In genomic region chr2:9881051-9881591, GRCm38 (mm10) we compare ENCODE assay signal across 9 mouse cellular contexts. TPM values are rescaled to one million over a fixed set of nuclear protein-coding genes. Genes with fewer than 3 reads are reported as not detected.
DNase-seq lines count a peak whose midpoint lies in the region; ATAC-seq and TF ChIP-seq lines count a peak whose summit lies in the region.
"Had no signal": no experiment of that assay in that cellular context is flagged by ENCODE, and none has a peak within 500 bp of the region (broad histone marks: within the 10 kb centered on the region; RNA-seq: fewer than 3 reads in every experiment).

4930412O13Rik (plus strand) TSS chr2:9881252.

- TF ChIP-seq POLR2A in myocyte (IDR thresholded peaks at IDR 0.05; ENCODE audit: insufficient read length, low read depth): no peak

- WGBS in heart, embryonic 16.5 days: 3% methylated on average over 34 of the region's 35 CpGs
- WGBS in intestine, embryonic 15.5 days: 2% methylated on average over 34 of the region's 35 CpGs

- H3K4me3 ChIP-seq in heart, embryonic 16.5 days (ENCODE audit: low read length): peak within 1 kb of the TSS; percentile 66
- peak within 1 kb of the TSS; percentile 30 for H3K4me3 ChIP-seq in intestine, embryonic 15.5 days (replicated peaks)
- peak within 1 kb of the TSS; percentile 74 for H3K4me3 ChIP-seq in myocyte

- no peak for DNase-seq in heart, adult 9 months (ENCODE audit: low spot score in 2 of 2)
- DNase-seq in embryo, embryonic 10.5 days (ENCODE audit: low spot score): peak; percentile 80
- DNase-seq in frontal cortex, postnatal 36 days (ENCODE audit: low spot score in 2 of 2): no peak
- DNase-seq in B cell, adult 2 months: no peak

- H3K9me3 ChIP-seq in heart, embryonic 16.5 days (replicated peaks; ENCODE audit: control insufficient read depth, low read length): no peaks in the 10 kb centered on the region
- H3K9me3 ChIP-seq in intestine, embryonic 15.5 days: no peaks in the 10 kb centered on the region

- peaks cover 8% of the 10 kb centered on the region for H3K79me2 ChIP-seq in myocyte (ENCODE audit: control insufficient read depth, insufficient read depth)

- H3K36me3 ChIP-seq in heart, embryonic 16.5 days (ENCODE audit: control insufficient read depth, insufficient read depth): no peaks in the 10 kb centered on the region
- no peaks in the 10 kb centered on the region for H3K36me3 ChIP-seq in intestine, embryonic 15.5 days
- no peaks in the 10 kb centered on the region for H3K36me3 ChIP-seq in myocyte (ENCODE audit: control insufficient read depth, insufficient read depth)

- peaks cover 21% of the 10 kb centered on the region for H3K4me1 ChIP-seq in heart, embryonic 16.5 days (ENCODE audit: control insufficient read depth, insufficient read depth, low read length)
- H3K4me1 ChIP-seq in intestine, embryonic 15.5 days (replicated peaks): peaks cover 41% of the 10 kb centered on the region

- no peak within 1 kb of the TSS for H3K27ac ChIP-seq in heart, embryonic 16.5 days (ENCODE audit: low read length)
- no peak within 1 kb of the TSS for H3K27ac ChIP-seq in intestine, embryonic 15.5 days

- H3K9ac ChIP-seq in heart, embryonic 16.5 days (ENCODE audit: low read length): peak within 1 kb of the TSS; percentile 53
- H3K9ac ChIP-seq in intestine, embryonic 15.5 days: no peak within 1 kb of the TSS

- no peak for ATAC-seq in heart, embryonic 16.5 days (replicated peaks; ENCODE audit: extremely low read depth, insufficient read depth, low FRiP score)
- no peak for ATAC-seq in intestine, embryonic 15.5 days
- ATAC-seq in megakaryocyte-erythroid progenitor cell, adult 5-6 weeks (replicated peaks; ENCODE audit: low FRiP score, low TSS enrichment, poor library complexity, severe bottlenecking): no peak

- peaks cover 47% of the 10 kb centered on the region for H3K27me3 ChIP-seq in heart, embryonic 16.5 days (ENCODE audit: control insufficient read depth, insufficient read depth, low read length)
- peaks cover 81% of the 10 kb centered on the region for H3K27me3 ChIP-seq in intestine, embryonic 15.5 days (replicated peaks)
- no peaks in the 10 kb centered on the region for H3K27me3 ChIP-seq in myocyte (ENCODE audit: control insufficient read depth, insufficient read depth, insufficient read length)

- H3ac ChIP-seq in myocyte (ENCODE audit: control insufficient read depth, insufficient read length): no peak within 1 kb of the TSS

- peak within 1 kb of the TSS; percentile 95 for H3K4me2 ChIP-seq in heart, embryonic 16.5 days (ENCODE audit: low read depth, low read length)
- peak within 1 kb of the TSS; percentile 55 for H3K4me2 ChIP-seq in intestine, embryonic 15.5 days (replicated peaks)
- peak within 1 kb of the TSS; percentile 67 for H3K4me2 ChIP-seq in myocyte (ENCODE audit: low read depth)

TF ChIP-seq in myocyte, 11 proteins besides CTCF, POLR2A, EP300 and RAD21:
- no peak for TF ChIP-seq TCF3 (IDR thresholded peaks at IDR 0.05; ENCODE audit: insufficient read length, low read depth)
- no peak for TF ChIP-seq MYOD1 (IDR thresholded peaks at IDR 0.05; ENCODE audit: control insufficient read depth in 1 of 3, insufficient read length in 2 of 3, low read depth in 2 of 3)
- no peak for TF ChIP-seq E2F4 (IDR thresholded peaks at IDR 0.05; ENCODE audit: insufficient read depth)
- TF ChIP-seq TCF12 (IDR thresholded peaks at IDR 0.05; ENCODE audit: insufficient read depth, poor library complexity, severe bottlenecking): no peak
- TF ChIP-seq SRF (IDR thresholded peaks at IDR 0.05; ENCODE audit: control insufficient read depth, insufficient read length, low read depth): no peak
- TF ChIP-seq REST (IDR thresholded peaks at IDR 0.05; ENCODE audit: insufficient read depth, insufficient read length): no peak
- no peak for TF ChIP-seq MYOG (IDR thresholded peaks at IDR 0.05; ENCODE audit: control insufficient read depth in 1 of 3, insufficient read depth in 1 of 3, insufficient read length in 2 of 3, low read depth in 2 of 3)
- TF ChIP-seq CEBPB (IDR thresholded peaks at IDR 0.05; ENCODE audit: insufficient read depth, poor library complexity, severe bottlenecking): no peak
- TF ChIP-seq USF1 (IDR thresholded peaks at IDR 0.05; ENCODE audit: low read depth): no peak
- no peak for TF ChIP-seq MAX (IDR thresholded peaks at IDR 0.05; ENCODE audit: low read depth)
- no peak for TF ChIP-seq POLR2AphosphoS2 (IDR thresholded peaks at IDR 0.05; ENCODE audit: insufficient read length, low read depth)

RNA-seq across cellular contexts. Expression of gene 4930412O13Rik, which starts in this region (rescaled TPM):
- not detected in 2 replicates for polyA plus RNA-seq in heart, embryonic 16.5 days (2015; fragmentation: Nextera tagmentation; extraction: Ambion mirVana)
- not detected in 2 replicates for polyA plus RNA-seq in intestine, embryonic 15.5 days (2015; fragmentation: Nextera tagmentation; extraction: Ambion mirVana)
- not detected for polyA plus RNA-seq in myocyte (2012; fragmentation: generic; extraction: Trizol)
- not detected in 2 replicates for total RNA-seq in megakaryocyte-erythroid progenitor cell, adult 5-6 weeks (2014; fragmentation: Nextera tagmentation)
- total RNA-seq in megakaryocyte-erythroid progenitor cell, adult 5-6 weeks (2017): not detected in 2 replicates
- total RNA-seq: G1E had no signal
- polyA plus RNA-seq: G1E had no signal
